ENCODE assay signal across 9 mouse cellular contexts in genomic region chr7:66866944-66867718, GRCm38 (mm10). TPM values are rescaled to one million over a fixed set of nuclear protein-coding genes. Genes with fewer than 3 reads are reported as not detected.
DNase-seq lines count a peak whose midpoint lies in the region; ATAC-seq lines count a peak whose summit lies in the region.
"Had no signal": no experiment of that assay in that cellular context is flagged by ENCODE, and none has a peak within 500 bp of the region (broad histone marks: within the 10 kb centered on the region; RNA-seq: fewer than 3 reads in every experiment).

No protein-coding gene starts in this region.

- H3K4me1 ChIP-seq in midbrain, embryonic 14.5 days (ENCODE audit: control insufficient read depth, insufficient read depth, low read length) = peaks cover 6% of the 10 kb centered on the region; the same call in 1 of the 2 replicates
- H3K4me1 ChIP-seq in midbrain, embryonic 10.5 days = peaks cover 12% of the 10 kb centered on the region
- peaks cover 16% of the 10 kb centered on the region for H3K4me1 ChIP-seq in forebrain, embryonic 16.5 days (replicated peaks; ENCODE audit: control insufficient read depth, insufficient read depth, low read length)

- peak; percentile 39 to 41 for DNase-seq in frontal cortex, adult 2 months (ENCODE audit: extremely low spot score in 1 of 2, low spot score in 1 of 2)
- no peak for DNase-seq in frontal cortex, postnatal 10 days (ENCODE audit: low spot score in 2 of 2)
- DNase-seq in midbrain, embryonic 14.5 days = no peak
- no peak for DNase-seq in midbrain, embryonic 10.5 days (ENCODE audit: low spot score)
- no peak for DNase-seq in kidney, postnatal 25 days
- DNase-seq in urinary bladder, postnatal 4 days (ENCODE audit: low spot score in 2 of 2) = no peak

- 80% methylated on average over 19 of the region's 19 CpGs for whole genome bisulfite sequencing in midbrain, embryonic 14.5 days
- WGBS in midbrain, embryonic 10.5 days = 88% methylated on average over 19 of the region's 19 CpGs
- WGBS in forebrain, embryonic 16.5 days = 74% methylated on average over 19 of the region's 19 CpGs

- no peaks in the 10 kb centered on the region for H3K36me3 ChIP-seq in midbrain, embryonic 14.5 days (ENCODE audit: control insufficient read depth, insufficient read depth, low read length)
- no peaks in the 10 kb centered on the region for H3K36me3 ChIP-seq in midbrain, embryonic 10.5 days
- H3K36me3 ChIP-seq in forebrain, embryonic 16.5 days (ENCODE audit: control insufficient read depth, insufficient read depth) = no peaks in the 10 kb centered on the region

- no peak overlapping the region for H3K9ac ChIP-seq in midbrain, embryonic 14.5 days (replicated peaks; ENCODE audit: low read length)
- no peak overlapping the region for H3K9ac ChIP-seq in forebrain, embryonic 16.5 days (replicated peaks; ENCODE audit: low read depth, low read length)

- no peaks in the 10 kb centered on the region for H3K9me3 ChIP-seq in midbrain, embryonic 14.5 days (ENCODE audit: control insufficient read depth, low read length)
- H3K9me3 ChIP-seq in midbrain, embryonic 10.5 days (replicated peaks) = no peaks in the 10 kb centered on the region
- no peaks in the 10 kb centered on the region for H3K9me3 ChIP-seq in forebrain, embryonic 16.5 days (ENCODE audit: control insufficient read depth, low read length)

- H3K4me3 ChIP-seq in midbrain, embryonic 14.5 days (replicated peaks; ENCODE audit: low read depth, low read length) = no peak overlapping the region
- no peak overlapping the region for H3K4me3 ChIP-seq in midbrain, embryonic 10.5 days
- no peak overlapping the region for H3K4me3 ChIP-seq in forebrain, embryonic 16.5 days (replicated peaks; ENCODE audit: low read length)
- H3K4me3 ChIP-seq: erythroblast, embryonic 14.5 days had no signal

- no peaks in the 10 kb centered on the region for H3K27me3 ChIP-seq in midbrain, embryonic 14.5 days (ENCODE audit: control insufficient read depth, insufficient read depth, low read length)
- no peaks in the 10 kb centered on the region for H3K27me3 ChIP-seq in midbrain, embryonic 10.5 days (ENCODE audit: low read depth, poor library complexity, severe bottlenecking)
- H3K27me3 ChIP-seq in forebrain, embryonic 16.5 days (replicated peaks; ENCODE audit: control insufficient read depth, insufficient read depth, low read length) = no peaks in the 10 kb centered on the region

- H3K4me2 ChIP-seq in midbrain, embryonic 14.5 days (ENCODE audit: low read length) = no peak overlapping the region
- H3K4me2 ChIP-seq in forebrain, embryonic 16.5 days (ENCODE audit: low read length) = no peak overlapping the region

- H3K27ac ChIP-seq in midbrain, embryonic 14.5 days (replicated peaks; ENCODE audit: low read depth, low read length) = 0 out of 2 replicates have a peak overlapping the region, but pooled peaks have one; percentile 13
- H3K27ac ChIP-seq in midbrain, embryonic 10.5 days (replicated peaks) = no peak overlapping the region
- peak overlapping the region; percentile 16 for H3K27ac ChIP-seq in forebrain, embryonic 16.5 days (ENCODE audit: low read length)

- ATAC-seq in midbrain, embryonic 14.5 days (ENCODE audit: low FRiP score, low TSS enrichment) = no peak
- ATAC-seq in forebrain, embryonic 16.5 days = no peak
- ATAC-seq in megakaryocyte, adult 5-6 weeks (ENCODE audit: poor library complexity, severe bottlenecking) = peak; percentile 82

RNA-seq across cellular contexts. Expression of gene Adamts17, which starts 27.6 kb away (rescaled TPM):
- polyA plus RNA-seq in frontal cortex, adult 2 months (2012; rRNA removed) = 2.7 and 3.3 TPM in 2 replicates
- polyA plus RNA-seq in midbrain, embryonic 14.5 days (2014; fragmentation: Nextera tagmentation; extraction: Ambion mirVana) = 2.6 and 2.8 TPM in 2 replicates
- 0.62 and 0.75 TPM in 2 replicates for polyA plus RNA-seq in midbrain, embryonic 10.5 days (2016; fragmentation: Nextera tagmentation; extraction: Ambion mirVana)
- polyA plus RNA-seq in forebrain, embryonic 16.5 days (2015; fragmentation: Nextera tagmentation; extraction: Ambion mirVana) = 2.0 and 3.7 TPM in 2 replicates
- total RNA-seq in megakaryocyte, adult 5-6 weeks (2015) = not detected in 2 replicates
- total RNA-seq in megakaryocyte, adult 5-6 weeks (2017) = 0.07 TPM in 1 of 2 replicates, not detected in the other
- polyA plus RNA-seq: erythroblast, embryonic 14.5 days had no signal

Comparison
In these comparisons a context has a peak if more than half of its experiments do, and no peak if none do; other contexts are left out.
1. DNase-seq: peak in frontal cortex, adult 2 months (2 of 2); none in frontal cortex, postnatal 10 days (0 of 2), midbrain, embryonic 14.5 days (single experiment), midbrain, embryonic 10.5 days (single experiment), kidney, postnatal 25 days (0 of 2) and urinary bladder, postnatal 4 days (0 of 2).